Mouse (Mus musculus) E14TG2a.4 (cell line): Measurements from ENCODE around the gene Pip5k1a.

ENCODE experiments used
- H3K27me3 ChIP-seq: 2 replicates; pipeline ENCODE4 v1.6.1; 2014; ENCODE audit warnings: low read length, control low read depth; ENCODE audit not compliant: insufficient read depth
- H3K36me3 ChIP-seq: 2 replicates; pipeline ENCODE4 v1.6.1; 2014; ENCODE audit warnings: low read length, control low read depth; ENCODE audit not compliant: insufficient read depth
- H3K4me1 ChIP-seq: replicated peaks from 2 replicates; pipeline ENCODE4 v1.6.1; 2014; ENCODE audit warnings: low read depth, low read length, control low read depth
- H3K4me3 ChIP-seq: replicated peaks from 2 replicates; pipeline ENCODE4 v1.5.1; 2014; ENCODE audit warnings: mild to moderate bottlenecking, low read length
- H3K9me3 ChIP-seq: 2 replicates; pipeline ENCODE4 v1.6.1; 2014; ENCODE audit warnings: low read length, control low read depth
- CTCF ChIP-seq: conservative IDR thresholded peaks from 2 replicates; pipeline ENCODE4 v1.5.1; 2014; ENCODE audit warnings: low read length
- NANOG ChIP-seq: IDR thresholded peaks from 2 replicates; pipeline ENCODE4 v1.6.1; 2014; ENCODE audit warnings: borderline replicate concordance, low read length, mixed read lengths
- POU5F1 ChIP-seq: IDR thresholded peaks from 2 replicates; pipeline ENCODE4 v1.6.1; 2014; ENCODE audit warnings: low read length, borderline replicate concordance

Gene Pip5k1a

GRCm38 (mm10) chr3:95013699-95014427, 92.9 kb downstream of the Pip5k1a start:
- Histone ChIP-seq H3K9me3 (no peaks in the 10 kb centered on the region), H3K27me3 (no peaks in the 10 kb centered on the region), H3K4me3 (peak overlapping the region; percentile 94), H3K36me3 (peaks cover 45% of the 10 kb centered on the region), H3K4me1 (peaks cover 54% of the 10 kb centered on the region)
- no peak for TF ChIP-seq POU5F1
- TF ChIP-seq NANOG = no peak
- TF ChIP-seq CTCF = no peak

- Histone ChIP-seq H3K27me3 (no peaks in the 10 kb centered on the region), H3K4me1 (peaks cover 63% of the 10 kb centered on the region), H3K4me3 (peak overlapping the region; percentile 94; the same call in 1 of the 2 replicates), H3K36me3 (peaks cover 54% of the 10 kb centered on the region), H3K9me3 (no peaks in the 10 kb centered on the region)
- TF ChIP-seq CTCF (no peak), POU5F1 (no peak), NANOG (no peak)
Observed at GRCm38 (mm10) chr3:95012982-95013381, 93.7 kb downstream of the Pip5k1a start.

- H3K4me1 ChIP-seq = peaks cover 75% of the 10 kb centered on the region
- no peaks in the 10 kb centered on the region for H3K9me3 ChIP-seq
- no peaks in the 10 kb centered on the region for H3K27me3 ChIP-seq
- H3K36me3 ChIP-seq = peaks cover 79% of the 10 kb centered on the region
- no peak for TF ChIP-seq CTCF
- TF ChIP-seq NANOG = no peak
- TF ChIP-seq POU5F1 = no peak
- H3K4me3 ChIP-seq = no peak overlapping the region
Observed at GRCm38 (mm10) chr3:95010396-95010795, 96.3 kb downstream of the Pip5k1a start.
